Mouse (Mus musculus): ENCODE results near the gene Doxl2. TPM values are rescaled to one million over a fixed set of nuclear protein-coding genes. Genes with fewer than 3 reads are reported as not detected.

The Doxl2 gene
- polyA plus RNA-seq, 2 experiments from 2014 or later, result 0.79 TPM; not detected in 1

- ATAC-seq, result no peak
Measured at GRCm38 (mm10) chr6:49009665-49010064, 34.9 kb downstream of the Doxl2 start.

- ATAC-seq, result no peak
Measured at GRCm38 (mm10) chr6:49011191-49011590, 36.4 kb downstream of the Doxl2 start.

GRCm38 (mm10) chr6:49013023-49013422 is 38.3 kb downstream of the Doxl2 start:
- no peak for ATAC-seq

GRCm38 (mm10) chr6:49013458-49013857 is 38.7 kb downstream of the Doxl2 start:
- peak; percentile 92 for ATAC-seq

- peak; percentile 55 for ATAC-seq
Measured at GRCm38 (mm10) chr6:49017150-49017549, 42.4 kb downstream of the Doxl2 start.

- no peak for ATAC-seq
Measured at GRCm38 (mm10) chr6:49019341-49019740, 44.6 kb downstream of the Doxl2 start.

- ATAC-seq, result peak; percentile 36
Measured at GRCm38 (mm10) chr6:49021141-49022012, 46.6 kb downstream of the Doxl2 start.

- ATAC-seq, result no peak
Measured at GRCm38 (mm10) chr6:49022384-49022783, 47.6 kb downstream of the Doxl2 start.

- ATAC-seq, result no peak
Measured at GRCm38 (mm10) chr6:49023315-49023714, 48.6 kb downstream of the Doxl2 start.

GRCm38 (mm10) chr6:49025290-49025689 is 50.5 kb downstream of the Doxl2 start:
- ATAC-seq, result no peak

- no peak for ATAC-seq
Measured at GRCm38 (mm10) chr6:49026496-49026895, 51.7 kb downstream of the Doxl2 start.

- ATAC-seq, result no peak
Measured at GRCm38 (mm10) chr6:49028019-49028418, 53.3 kb downstream of the Doxl2 start.

Other genes starting within 250 kb of the Doxl2 start
- 100 to 1,000 TPM; 321 to 429 TPM for gene Gimap1, start 235.9 kb upstream of the Doxl2 start, polyA plus RNA-seq (2017; shearing (Covaris generic))
- 100 to 1,000 TPM; 198 to 220 TPM for gene Gimap5, start 228.8 kb upstream of the Doxl2 start, polyA plus RNA-seq (2017; shearing (Covaris generic))
- 1,000 to 10,000 TPM; 1,102 to 1,198 TPM for gene Gimap3, start 204.1 kb upstream of the Doxl2 start, polyA plus RNA-seq (2017; shearing (Covaris generic))
- 10 to 100 TPM; 14.5 to 16.2 TPM for gene Tmem176a, start 134.0 kb upstream of the Doxl2 start, polyA plus RNA-seq (2017; shearing (Covaris generic))
- gene Tmem176b, start 133.5 kb upstream of the Doxl2 start, polyA plus RNA-seq (2017; shearing (Covaris generic)), result 10 to 100 TPM; 19.4 to 29.2 TPM
- gene Aoc1, start 102.1 kb upstream of the Doxl2 start, polyA plus RNA-seq (2017; shearing (Covaris generic)), result not detected
- gene 1600015I10Rik, start 45.1 kb upstream of the Doxl2 start, polyA plus RNA-seq (2017; shearing (Covaris generic)), result not detected
- not detected for gene Svs1, start 11.9 kb downstream of the Doxl2 start, polyA plus RNA-seq (2017; shearing (Covaris generic))
- gene Gpnmb, start 61.6 kb downstream of the Doxl2 start, polyA plus RNA-seq (2017; shearing (Covaris generic)), result 1 to 10 TPM; 1.6 to 1.9 TPM
- 10 to 100 TPM; 21.0 to 49.0 TPM for gene Malsu1, start 98.8 kb downstream of the Doxl2 start, polyA plus RNA-seq (2017; shearing (Covaris generic))
- 1 to 10 TPM; 2.5 to 4.6 TPM for gene Igf2bp3, start 240.0 kb downstream of the Doxl2 start, polyA plus RNA-seq (2017; shearing (Covaris generic))